Mouse (Mus musculus) urinary bladder, postnatal 10 days (tissue): Measurements from ENCODE around the gene Atp2b1.

ENCODE experiments used
- DNase-seq: peaks from one replicate; pipeline ENCODE4 v3.0.0; 2022; ENCODE audit warnings: low spot score

Atp2b1 gene

GRCm38 (mm10) chr10:99033830-99034828, 119.9 kb downstream of the Atp2b1 start:
- no peak for DNase-seq

DNA sequence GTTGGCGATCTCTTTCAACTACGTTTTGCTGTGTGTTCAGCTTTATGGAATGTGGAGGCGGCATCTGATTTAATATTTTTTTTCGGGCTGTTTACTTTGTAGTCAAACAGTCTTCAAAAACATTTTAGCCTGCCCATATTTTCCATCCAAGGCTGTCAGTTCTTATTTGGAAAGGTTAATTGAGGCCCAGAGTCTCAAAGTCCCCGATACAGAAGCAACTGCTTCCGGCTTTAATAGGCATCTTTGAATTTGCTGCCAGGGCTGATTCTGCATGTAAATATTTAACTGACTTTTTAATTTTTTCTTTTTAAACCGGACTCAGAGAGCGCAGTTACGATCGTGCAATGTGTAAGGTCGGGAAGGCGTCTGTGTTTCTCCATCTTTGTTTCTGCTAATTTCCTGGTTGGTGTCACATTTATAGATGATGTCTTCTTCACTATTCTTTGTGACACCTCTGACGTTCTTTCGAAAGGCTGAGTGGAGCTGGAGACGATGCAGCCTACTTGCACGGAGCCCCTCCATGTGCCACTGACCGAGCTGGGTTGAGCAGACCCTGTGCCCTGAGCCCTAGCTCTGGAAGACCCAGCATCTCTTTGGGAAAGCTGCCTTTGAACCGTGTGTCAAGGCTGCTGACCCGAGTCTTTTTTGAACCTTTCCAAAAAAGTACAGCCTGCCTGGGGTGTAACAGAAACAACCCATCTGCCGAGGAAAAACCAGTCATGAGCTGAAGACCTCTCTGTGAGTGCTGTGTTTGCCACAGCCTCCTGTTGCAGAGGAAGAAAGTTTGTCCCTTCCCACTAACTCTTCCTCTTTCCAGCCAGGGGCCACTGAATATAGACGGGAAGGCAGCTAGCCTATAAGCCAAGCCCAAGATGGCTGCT, 123.2 kb downstream of the Atp2b1 start:
- DNase-seq, result no peak

DNA sequence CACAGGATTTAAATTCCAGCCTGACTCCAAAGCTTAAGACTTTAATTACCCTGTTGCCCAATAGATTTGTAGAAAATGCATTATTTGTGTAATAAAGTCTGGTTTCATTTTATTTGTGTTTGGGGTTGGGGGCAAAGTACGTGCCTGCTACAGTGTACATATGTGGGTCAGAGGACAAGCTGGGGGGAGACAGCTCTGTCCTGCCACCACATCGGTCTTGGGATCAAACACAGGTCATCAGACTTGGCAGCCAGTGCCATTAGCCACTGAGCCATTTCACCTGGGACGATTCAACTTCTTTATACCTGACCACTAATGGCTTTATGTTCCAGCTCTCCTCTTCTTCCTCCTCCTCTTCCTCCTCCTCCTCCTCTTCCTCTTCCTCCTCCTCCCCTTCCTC, 124.7 kb downstream of the Atp2b1 start:
- no peak for DNase-seq

DNA sequence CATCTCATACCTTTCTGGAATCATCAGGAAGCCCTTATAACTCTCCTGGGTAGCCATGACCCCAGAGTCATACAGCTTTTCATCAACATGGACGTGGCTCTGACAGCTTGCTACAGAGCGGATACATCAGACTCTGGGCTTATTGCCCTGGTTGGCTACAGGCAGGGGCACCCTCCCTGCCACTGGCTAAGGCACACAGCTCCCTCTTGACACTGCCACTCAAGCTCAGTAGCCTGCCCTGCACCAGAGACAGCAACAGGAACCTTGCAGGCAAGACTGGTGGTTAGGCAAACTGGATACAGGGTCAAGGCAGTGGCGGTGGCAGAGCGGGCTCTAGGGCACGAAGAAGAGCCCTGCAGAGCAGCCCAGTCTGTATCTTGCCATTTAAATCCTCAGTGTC, 126.0 kb downstream of the Atp2b1 start:
- DNase-seq, result no peak

DNA sequence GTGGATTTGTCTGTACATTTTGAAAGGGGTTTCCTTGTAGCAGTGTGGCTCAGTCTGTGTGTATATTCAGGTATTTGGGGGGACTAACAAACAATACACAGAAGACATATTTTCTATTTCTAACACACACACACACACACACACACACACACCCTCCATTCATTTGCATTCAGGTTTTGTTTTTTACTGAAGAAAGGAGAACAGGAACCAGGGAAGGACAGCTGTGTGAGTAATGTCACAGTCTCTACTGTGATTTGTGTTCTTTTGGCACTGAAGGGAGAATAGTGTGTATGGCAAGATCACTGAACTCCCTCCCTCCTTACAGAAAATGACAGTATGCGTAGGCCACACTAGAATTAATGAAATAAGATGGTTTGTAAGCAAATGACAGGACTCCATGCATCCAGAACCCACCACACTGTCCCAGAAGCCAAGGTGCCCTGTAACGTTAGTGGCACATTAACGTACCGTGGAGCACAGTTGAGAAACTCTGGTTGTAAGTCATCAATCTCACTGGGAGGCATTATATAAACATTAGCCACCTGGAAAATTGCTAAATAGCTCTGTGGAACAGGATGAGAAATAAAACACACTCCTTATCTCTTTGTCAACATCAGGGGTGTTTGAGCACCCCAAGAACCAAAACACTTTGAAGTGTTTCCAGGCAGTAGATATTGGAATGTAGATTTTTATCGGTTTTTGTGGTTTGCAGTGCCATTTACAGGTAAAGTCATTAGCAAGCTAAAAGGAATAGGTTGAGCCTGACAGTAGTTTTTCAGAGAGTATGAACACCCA, 132.7 kb downstream of the Atp2b1 start:
- no peak for DNase-seq

DNA sequence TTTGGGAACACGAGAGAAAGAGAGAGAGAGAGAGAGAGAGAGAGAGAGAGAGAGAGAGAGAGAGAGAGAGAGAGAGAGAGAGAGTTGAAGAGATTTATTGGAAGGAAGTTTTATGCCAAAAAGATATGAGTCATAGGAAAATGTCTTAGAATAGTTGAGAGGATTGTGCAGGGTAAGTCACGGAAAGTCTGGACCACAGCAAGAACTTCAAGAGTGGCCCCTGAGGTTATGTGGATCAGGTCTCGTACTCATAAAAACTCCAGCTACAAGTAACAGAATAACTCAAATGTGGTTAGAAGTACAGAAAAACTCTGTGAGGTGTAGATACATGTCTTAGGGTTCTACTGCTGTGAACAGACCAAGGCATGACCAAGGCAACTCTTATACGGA, 133.3 kb downstream of the Atp2b1 start:
- no peak for DNase-seq

- DNase-seq, result no peak
Measured at GRCm38 (mm10) chr10:99050093-99050492, 135.9 kb downstream of the Atp2b1 start.

DNA sequence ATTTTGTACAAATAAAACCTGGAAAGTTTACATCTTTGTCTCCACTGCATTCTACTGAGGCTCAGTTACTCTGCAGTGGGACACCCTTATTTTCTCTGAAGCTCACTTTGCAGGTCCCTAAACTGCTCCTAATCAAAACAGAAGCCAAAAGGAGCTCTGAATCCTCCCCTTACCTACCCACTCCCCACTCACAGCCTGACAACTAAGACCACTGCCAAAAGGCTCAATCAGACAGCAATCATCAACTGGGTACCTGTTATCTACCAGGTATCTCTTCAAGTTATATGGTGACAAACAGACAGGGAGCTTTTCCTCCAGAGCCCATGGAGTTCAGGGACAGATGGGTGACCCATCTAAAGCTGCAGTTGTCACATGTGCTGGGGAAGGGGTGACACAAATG, 138.9 kb downstream of the Atp2b1 start:
- no peak for DNase-seq

- no peak for DNase-seq
Measured at GRCm38 (mm10) chr10:99060588-99060987, 146.4 kb downstream of the Atp2b1 start.

GRCm38 (mm10) chr10:99061418-99061817, 147.2 kb downstream of the Atp2b1 start:
- DNase-seq, result no peak

GRCm38 (mm10) chr10:99062546-99062945, 148.3 kb downstream of the Atp2b1 start:
- no peak for DNase-seq
